Mouse (Mus musculus) urinary bladder, postnatal 36 days (tissue): ENCODE results near the gene Mrpl48.
A peak's percentile ranks its signal among the peaks of the same experiment; 100 is the strongest.
"Not testable (repeated sequence)": the region's sequence is repeated elsewhere in the genome, so short reads cannot be mapped to it uniquely, and the experiment has no call there.

ENCODE experiments used
- DNase-seq, 2 experiments: peaks; one replicate each; pipeline ENCODE4 v3.0.0; 2022; ENCODE audit warnings: low spot score in 2 of 2, mixed read lengths in 1 of 2

Gene Mrpl48

DNA sequence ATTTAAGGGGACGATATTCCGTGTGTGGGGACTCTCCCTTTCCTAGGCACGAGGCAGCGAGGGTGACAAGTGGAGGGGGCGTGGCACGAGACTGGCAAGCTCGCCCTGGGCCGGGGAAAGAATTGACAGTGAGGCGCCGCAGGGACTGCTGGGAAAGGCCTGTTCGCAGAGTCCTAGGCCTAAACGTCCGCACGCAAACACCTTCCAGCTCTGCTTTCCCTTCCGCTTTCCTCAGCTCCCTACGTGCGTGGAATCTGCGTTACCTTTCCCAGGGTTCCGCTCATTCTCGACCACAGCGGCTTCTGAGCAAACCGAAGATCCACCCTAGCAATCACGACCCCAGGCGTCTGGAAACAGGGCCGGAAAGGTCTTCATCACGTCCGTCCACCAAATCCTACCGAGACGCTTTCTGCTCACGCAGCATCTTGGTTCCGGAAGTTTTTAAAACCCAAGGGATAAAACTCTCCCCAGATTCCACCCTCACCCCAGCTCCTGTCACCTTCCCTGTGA is 25.3 kb downstream of the Mrpl48 start:
- DNase-seq, result peak; percentile 87 to 88

DNA sequence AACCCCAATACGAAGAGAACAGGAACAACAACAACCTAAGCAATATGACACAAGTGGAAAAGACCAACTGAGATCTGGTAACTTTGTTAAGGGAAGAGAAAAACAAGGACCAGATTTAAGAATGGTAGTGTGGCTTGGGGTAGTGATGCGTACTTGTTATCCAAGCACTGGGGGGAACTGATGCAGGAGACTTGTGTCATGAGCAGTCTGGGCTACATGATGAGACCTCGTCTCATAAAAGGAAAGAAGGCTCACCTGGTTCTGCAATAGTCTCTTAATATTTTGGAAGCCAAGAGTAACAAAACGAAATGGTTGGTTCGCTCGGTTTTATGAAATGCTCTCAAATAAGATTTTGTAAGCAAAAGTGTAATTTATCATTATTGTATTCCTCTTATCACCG is 25.9 kb downstream of the Mrpl48 start:
- DNase-seq, result no peak

DNA sequence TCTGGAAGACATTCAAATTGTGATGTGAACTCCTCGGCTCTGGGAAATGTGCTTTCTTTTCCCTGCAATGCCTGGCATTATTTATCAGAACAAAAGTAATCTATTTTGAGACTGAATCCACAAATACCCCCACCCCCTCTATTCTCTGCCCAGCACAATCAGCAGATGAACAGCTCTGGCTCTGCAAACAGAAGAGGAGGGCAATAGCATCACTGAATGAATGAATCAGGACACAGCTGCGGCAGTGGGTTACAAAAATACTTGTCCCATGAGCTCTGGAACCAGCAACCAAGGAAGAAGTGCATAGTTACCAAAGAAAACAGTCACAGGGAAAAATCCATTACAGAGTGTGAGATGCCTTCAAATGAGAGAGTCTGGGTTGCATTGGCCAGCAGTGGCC is 29.3 kb downstream of the Mrpl48 start:
- DNase-seq, result no peak

DNA sequence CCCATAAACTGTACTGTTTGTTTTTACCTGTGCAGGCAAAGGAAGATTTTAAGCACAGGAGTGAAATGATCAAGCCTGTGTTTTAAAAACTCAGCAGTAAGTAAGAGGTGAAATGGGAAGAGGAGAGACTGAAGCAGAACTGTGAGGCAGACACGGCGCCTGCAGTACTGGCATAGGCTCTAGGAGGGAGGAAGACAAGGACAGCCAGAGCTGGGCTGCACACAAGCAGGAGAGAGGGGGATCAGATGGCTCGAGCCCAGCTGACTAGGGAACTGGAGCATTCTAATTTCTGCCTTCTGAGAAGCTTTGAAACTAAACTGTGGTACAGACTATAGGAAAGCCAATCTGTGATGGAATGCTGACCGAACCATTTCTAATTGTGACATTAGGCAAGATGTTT is 35.4 kb downstream of the Mrpl48 start:
- DNase-seq, result no peak

DNA sequence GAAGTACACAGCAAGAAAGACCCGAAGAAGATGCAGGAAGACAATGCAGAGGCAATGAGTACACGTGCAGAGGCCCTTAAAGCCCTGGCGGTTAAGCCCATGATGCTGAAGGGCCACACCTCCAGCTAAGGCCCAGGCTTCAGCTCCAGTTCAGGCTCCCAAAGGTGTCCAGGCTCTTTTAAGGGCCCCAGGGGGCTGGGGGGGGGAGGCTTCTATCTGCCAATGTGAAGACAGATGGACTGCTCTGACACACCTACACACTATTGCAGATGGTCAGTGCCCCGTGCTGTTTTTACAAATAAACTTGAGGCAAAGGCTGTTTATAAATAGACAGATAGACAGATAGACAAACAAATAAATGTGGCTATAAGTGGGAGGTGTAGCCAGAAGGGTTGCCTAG is 36.0 kb downstream of the Mrpl48 start:
- DNase-seq, result no peak

DNA sequence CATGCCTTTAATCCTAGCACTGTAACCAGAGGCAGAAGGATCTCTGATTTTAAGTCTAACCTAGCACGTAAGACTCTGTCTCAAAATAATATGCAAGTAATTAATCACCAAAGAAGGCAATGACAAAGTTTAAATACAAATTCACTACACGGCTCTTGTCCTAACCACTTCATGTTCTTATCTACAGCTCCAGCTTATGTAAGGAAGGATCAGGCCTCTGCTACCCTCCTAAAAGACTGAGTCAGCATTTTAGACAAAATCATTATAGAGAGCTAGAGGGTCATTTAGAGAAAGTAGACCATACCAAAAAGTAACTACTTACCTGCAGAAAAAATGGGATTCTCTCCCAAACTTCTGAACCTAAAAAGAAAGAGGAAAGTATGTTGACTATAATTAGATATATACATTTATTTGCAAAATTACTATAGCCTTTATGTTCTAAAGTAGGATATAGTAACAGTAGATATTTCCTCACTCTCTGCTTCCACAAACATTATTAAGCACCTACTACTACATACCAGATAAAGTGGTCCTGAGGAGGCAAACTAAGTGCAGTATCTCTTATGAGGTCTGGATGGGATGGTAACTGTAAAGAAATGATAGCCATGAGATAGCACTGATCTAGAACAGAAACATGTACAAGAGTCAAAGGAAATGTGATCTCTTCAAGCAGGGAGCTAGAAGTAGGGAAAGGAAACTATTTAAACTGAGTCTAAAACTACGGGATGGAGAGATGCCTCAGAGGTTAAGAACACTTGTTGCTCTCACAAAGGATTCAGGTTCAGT is 37.0 kb downstream of the Mrpl48 start:
- DNase-seq, result no peak

DNA sequence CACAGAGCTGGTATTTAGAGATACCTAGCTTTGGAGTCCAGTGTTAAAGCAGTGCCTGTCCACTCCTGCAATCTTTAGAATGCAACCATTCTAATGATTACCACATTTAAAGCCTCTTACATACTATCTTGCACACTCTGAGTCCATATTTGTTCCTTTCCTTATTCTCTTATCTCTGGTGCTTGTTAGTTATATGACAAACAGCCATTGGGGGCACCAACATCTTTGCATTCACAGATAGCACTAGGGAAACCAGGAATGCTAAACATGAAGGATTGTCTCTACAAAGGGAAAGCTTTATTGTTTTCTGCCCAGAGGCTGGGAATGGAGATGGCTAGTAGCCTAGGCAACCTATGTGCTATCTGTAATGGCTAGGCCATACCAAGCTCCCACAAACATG is 38.2 kb downstream of the Mrpl48 start:
- no peak for DNase-seq

DNA sequence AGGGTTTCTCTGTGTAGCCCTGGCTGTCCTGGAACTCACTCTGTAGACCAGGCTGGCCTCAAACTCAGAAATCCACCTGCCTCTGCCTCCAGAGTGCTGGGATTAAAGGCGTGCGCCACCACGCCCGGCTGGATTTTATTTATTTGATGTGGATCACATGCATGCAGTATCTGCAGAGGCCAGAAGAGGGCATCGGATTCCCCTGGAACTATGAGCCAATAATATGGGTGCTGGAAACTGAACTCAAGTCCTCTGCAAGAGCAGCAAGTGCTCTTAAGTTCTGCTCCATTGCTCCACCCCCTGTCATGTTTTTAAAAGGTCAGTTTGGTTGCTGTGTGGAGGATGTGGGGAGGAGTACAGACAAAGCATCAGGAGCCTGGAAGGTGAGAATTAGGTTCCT is 40.9 kb downstream of the Mrpl48 start:
- not testable (repeated sequence) for DNase-seq

DNA sequence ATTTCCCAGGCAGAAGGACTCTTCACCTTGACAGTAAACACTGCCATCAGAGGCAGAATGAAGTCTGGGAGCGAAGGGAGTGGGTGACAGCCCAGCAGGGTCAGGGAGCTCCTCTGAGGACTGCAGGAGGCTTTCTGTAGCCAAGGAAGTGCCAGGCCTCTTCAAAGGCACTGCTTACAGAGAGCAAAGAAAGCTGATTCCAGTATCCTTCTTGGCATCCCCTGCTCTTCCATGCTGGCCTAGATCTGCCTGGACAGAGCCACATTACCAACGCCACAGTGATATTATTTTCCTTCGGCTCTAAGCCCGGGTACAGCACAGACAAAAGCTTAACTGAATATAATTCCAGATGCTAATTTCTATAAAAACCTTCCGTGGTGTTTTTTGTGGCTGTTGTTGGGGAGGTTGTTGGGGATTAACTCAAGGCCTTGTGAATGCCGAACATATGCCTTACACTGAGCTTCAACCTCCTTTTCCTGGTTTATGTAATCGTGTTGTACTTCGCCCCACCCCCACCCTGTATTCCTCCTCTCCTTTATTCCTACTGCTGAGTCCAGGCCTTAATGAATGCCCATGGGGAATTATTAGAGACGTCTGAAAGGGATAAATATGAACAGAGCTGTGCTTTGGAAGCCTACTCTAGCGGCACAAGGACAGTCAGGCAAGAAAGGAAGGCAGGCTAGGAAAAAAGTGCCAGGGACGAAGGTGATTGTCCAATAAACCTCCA is 46.1 kb downstream of the Mrpl48 start:
- DNase-seq, result no peak

DNA sequence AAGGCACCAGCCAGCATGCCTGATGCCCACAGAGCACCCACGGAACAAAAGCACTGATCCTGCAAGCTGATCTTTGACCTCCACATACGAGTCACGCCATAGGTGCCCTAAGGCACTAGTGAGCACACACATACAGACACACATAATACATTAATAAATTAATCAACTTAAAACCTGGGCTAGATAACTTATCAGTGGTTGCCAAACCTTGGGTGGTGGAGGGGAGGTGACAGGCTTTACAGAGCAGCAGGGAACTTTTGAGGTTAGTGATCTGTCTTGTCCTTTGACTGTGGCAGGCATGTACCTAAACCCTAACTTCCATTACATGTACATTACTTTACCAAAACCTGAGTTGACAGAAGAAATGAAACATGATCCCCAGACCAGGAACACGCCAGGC is 48.8 kb downstream of the Mrpl48 start:
- no peak for DNase-seq

DNA sequence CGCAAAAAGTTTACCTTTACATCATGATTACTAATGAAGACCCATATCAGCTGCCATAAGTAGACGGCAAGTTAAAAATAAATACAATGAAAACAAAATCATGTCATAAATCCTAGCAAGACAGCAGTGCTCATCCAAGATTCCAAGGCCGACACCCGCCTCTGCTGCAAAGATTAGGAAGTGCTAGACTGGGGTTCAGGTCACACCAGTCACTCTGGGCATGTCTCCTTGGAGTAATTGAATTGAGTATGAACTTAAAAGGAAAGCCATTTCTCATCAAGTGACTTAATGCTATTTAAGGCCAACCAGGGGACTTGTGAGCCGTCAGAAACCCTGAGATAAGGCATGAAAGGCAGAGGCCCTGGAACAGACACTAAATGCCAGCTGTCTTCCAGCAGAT is 50.9 kb downstream of the Mrpl48 start:
- no peak for DNase-seq

DNA sequence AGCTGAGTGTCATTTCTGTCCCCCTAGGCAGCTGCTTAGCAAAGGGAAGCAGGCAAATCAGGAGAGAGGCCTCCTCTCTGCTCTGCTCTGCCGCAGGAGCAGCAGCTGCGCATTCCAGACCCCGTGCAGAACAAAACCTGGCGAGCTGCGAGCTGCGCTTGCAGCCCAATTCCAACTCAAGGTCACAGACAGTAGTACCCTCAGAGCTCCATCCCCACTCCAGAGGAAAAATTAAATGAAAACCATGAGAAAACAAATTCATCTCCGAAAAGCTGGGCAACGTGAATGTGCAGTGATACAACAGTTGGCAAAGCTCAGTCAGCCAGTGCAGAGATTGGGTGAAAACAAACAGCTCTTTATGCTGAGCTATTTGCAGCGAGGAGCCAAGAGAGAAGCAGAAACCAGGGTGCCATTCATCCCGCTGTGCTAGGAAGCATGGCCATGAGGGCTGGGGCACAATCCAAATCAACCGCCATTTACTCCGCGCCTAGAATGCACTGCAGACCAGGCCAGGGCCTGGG is 52.6 kb downstream of the Mrpl48 start:
- no peak for DNase-seq

DNA sequence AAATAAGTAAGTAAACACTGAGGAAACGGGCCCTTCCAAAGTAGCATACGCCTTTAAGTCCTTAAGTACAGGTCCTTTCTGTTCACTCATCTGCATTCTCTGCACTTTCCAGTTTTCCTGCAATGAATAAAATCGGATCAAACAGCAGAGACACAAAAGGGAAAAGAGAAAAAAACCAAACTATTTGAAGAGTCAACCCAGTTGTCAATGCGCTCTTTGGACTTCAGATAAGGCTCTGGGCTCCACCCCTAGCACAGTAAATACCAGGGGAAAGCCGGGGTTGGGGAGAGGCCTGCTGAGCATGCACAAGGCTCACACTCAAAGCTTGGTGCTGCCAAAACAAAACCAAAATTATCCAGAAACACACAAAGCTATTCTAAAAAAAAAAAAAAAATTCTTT is 53.2 kb downstream of the Mrpl48 start:
- DNase-seq, result no peak

DNA sequence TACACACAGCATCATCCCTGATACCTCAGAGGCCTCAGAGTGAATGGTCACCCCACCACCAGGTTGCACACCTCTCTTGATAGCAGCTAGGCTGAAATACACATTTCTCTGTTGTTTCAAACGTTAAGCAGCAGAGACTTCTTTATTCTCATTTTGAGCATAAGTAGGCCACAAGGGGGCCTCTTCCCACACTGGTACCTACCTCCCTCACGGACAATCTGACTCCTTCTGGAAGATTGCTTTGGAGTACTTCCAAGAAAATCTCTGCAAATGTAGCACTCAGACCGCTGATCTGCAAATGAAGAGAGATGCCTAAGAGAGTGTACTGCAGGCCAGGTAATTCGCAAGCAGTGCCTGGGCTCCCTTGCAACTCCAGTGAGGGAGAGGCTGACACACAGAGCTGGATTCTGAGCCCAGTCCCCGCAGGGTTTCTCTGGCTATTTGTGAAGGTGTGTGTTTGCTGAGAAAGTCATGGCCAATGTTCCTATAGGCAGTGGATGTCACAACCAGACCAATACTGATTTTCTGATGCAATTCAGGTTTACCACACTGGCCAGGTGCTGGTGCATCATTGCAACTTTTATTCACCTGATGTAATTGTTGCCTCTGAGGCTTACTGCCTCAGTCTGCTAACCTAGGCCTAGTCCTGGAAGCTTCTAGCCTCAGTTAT is 57.6 kb downstream of the Mrpl48 start:
- no peak for DNase-seq

DNA sequence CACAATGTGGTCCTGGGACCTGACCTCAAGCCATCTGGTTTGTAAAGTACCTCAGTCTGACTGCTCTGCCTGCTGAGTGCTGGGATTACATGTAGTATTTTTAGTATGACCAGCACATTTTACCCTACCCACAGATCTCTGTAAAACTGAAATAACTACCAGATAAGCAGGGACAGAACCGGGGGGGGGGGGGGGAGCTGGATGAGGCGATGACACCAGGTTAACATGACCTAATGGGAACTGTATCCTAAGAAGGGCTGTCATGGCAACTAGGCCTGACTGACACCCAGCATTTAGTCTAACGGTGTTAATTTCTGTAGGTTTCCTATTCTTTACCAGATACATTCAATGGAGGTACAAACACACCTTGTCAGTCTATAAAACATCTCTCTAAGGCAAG is 58.3 kb downstream of the Mrpl48 start:
- DNase-seq, result no peak

DNA sequence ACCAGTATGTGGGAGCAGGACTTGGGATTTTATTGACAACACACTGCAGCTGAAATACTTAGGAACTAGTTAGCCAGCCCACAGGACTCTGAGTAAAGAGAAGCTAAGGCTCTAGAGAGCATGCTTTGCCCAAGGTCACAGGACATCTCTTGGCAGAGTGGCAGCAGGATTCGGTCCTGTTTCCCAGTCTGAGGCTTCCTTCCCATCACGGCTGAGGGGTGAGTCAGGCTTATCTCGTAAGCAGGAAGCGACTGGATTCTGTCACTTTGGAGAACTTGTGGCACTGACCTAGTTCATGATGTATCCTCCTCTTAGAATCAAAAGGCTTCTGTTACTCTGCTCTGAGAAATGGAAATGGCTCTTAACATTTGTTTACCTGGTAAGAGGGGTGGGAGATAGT is 60.5 kb downstream of the Mrpl48 start:
- DNase-seq, result no peak

DNA sequence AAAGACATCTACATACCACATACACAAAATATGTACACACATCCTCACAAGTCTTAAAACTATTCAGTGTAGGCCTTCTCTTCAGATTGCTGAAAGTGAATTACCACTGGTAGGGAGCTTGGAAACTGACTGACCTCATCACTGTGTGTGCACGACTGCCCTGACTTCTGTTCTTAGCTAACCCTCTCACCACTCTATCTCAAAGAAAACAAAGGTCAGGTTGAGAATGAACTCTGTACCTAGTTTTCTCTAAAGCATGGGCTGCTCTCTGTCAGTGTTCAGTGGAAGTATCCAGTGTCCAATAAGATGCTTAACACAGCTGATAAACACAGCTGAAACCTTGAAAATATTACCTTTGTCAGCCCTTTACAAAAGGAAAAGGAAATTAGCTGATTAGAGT is 63.7 kb downstream of the Mrpl48 start:
- DNase-seq, result no peak

DNA sequence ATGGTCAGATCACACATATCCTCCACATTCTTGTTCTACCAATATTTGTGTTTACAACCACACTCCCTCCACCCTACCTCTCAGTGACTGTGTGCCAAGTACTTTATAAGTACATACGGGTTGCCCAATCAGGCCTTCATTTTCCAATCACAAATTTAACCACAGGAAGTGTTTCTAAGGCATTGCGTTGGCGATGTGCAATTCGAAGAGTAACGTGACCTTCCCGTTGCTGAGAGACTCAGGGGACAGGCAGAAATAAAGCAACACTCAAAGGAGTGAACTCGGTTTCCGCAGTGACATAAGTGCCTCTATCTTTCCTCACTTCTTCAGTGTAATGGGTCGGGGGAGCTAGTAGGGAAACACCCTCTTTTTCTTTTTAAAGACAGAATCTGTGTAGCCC is 68.6 kb downstream of the Mrpl48 start:
- no peak for DNase-seq

DNA sequence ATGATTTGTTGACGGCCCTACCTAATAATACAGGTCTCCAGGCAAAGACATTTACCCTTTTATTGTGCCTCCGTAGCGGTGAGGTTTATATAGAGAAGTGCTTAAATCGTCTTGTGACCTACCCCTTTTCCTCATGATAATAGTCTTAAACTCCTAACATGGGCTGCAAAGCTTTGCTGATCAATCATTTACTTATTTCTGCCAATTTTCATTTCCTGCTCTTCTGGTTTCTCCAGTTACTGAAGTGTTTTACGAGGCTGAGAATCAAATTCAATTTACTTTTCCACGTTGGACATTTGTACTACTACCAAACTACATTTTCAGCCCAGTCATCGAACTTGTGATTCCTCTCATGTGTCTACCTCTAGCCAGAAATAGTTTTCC is 70.6 kb downstream of the Mrpl48 start:
- no peak for DNase-seq

DNA sequence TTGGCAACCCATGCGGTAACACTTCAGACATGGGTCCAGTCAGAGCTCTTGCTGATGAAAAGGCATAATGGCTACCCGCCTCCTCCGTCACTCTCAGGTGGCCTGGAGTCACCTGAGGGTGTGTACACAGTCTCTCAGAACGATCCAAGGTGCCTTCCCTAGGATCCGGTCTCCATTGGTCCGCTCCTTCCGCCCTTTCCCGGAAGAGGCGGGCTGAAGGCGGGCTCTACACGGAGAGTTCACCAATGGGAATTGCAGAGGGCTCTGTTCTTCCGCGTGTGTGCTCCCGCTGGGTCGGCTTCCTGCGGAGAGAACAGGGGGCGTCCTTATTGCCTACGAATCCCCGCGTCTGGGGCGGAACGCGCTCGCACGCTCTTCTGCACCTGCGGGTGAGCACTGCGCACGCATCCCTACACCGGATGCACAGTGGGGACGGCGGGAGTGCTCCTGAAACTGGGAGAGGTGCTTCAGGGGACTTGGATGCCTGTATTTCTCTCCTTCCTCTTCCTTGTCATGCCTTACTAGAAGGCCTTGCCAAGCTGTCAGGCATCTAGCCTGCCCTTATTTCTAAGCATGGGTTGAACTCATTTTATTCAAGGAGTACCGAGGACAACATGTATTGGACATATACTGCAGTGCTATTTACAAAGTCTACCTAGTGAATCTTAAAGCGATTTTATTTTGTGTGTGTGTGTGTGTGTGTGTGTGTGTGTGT is 71.1 kb downstream of the Mrpl48 start, which contains the start of gene Coa4:
Gene Coa4 (plus strand): TSS at position 268 of the 715 bp plus-strand sequence.
- DNase-seq, result peak; percentile 76 to 85

DNA sequence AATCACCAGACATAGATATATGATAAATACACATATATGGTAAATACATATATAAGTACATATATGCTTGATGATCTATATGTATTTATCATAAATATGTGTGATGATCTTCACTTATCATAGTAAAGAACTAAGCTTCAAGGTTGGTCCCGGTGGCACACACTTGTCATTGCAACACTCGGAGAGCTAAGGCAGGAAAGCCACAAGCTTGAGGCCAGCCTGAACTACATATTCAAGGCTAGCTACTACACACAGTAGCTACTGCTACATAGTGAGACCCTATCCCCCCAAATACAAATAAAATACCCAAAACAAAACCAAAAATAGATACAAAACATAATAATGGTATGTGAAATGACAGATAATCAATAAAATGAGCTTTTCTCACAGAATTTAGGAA is 72.3 kb downstream of the Mrpl48 start:
- no peak for DNase-seq

DNA sequence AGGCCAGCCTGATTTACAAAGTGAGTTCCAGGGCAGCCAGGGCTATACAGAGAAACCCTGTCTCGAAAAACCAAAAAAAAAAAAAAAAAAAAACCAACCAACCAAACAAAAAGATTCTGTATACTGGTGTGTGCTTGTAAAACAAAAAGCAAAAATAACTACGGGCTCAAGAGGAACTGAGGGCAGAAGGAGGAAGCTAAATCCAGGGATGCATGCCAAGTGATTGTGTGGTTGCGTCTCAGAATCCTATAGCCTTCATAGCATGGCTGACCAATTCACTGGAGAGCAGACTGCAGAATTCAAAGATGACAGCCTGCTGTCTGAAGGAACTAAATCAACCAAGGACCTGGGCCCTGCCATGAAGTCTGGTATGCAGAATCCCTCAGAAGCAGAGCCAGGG is 73.9 kb downstream of the Mrpl48 start:
- DNase-seq, result no peak
